Mouse (Mus musculus): ENCODE results near the gene Plekhg5. TPM values are rescaled to one million over a fixed set of nuclear protein-coding genes. Genes with fewer than 3 reads are reported as not detected.

The Plekhg5 gene
- polyA plus RNA-seq, 2 experiments: 2.6 to 4.7 TPM

- H3K9ac ChIP-seq (replicated peaks): no peak overlapping the region
- WGBS (ENCODE audit: insufficient replicate concordance): 47% methylated on average over 30 of the region's 30 CpGs
- H3K27me3 ChIP-seq (ENCODE audit: control insufficient read depth, insufficient read depth, low read length): no peaks in the 10 kb centered on the region
- no peak for TF ChIP-seq EP300 (IDR thresholded peaks at IDR 0.05; ENCODE audit: low read depth)
- TF ChIP-seq CTCF (IDR thresholded peaks at IDR 0.05; ENCODE audit: low read depth): no peak
- DNase-seq (ENCODE audit: low read depth in 3 of 3, low spot score in 3 of 3): peak in 1 of 3 experiments; percentile 82
- H3K4me1 ChIP-seq (replicated peaks; ENCODE audit: control insufficient read depth in 2 of 2, insufficient read depth in 2 of 2, low read length in 1 of 2): peaks cover 30 to 37% of the 10 kb centered on the region in 2 experiments
- peaks cover 21% of the 10 kb centered on the region for H3K36me3 ChIP-seq (replicated peaks; ENCODE audit: control insufficient read depth, insufficient read depth, low read depth)
- peak overlapping the region; percentile 46 to 53 for H3K4me3 ChIP-seq (ENCODE audit: insufficient read depth in 1 of 2, low read depth in 2 of 2, low read length in 2 of 2)
- H3K27ac ChIP-seq: peak overlapping the region; percentile 71
- H3K4me2 ChIP-seq (ENCODE audit: low read depth): peak overlapping the region; percentile 70
- H3K9me3 ChIP-seq (ENCODE audit: control insufficient read depth, low read length): no peaks in the 10 kb centered on the region
- peak; percentile 87 for ATAC-seq (ENCODE audit: insufficient read depth)
These were observed 35.7 kb downstream of the Plekhg5 start for GRCm38 (mm10) chr4:152107971-152108509.

DNA sequence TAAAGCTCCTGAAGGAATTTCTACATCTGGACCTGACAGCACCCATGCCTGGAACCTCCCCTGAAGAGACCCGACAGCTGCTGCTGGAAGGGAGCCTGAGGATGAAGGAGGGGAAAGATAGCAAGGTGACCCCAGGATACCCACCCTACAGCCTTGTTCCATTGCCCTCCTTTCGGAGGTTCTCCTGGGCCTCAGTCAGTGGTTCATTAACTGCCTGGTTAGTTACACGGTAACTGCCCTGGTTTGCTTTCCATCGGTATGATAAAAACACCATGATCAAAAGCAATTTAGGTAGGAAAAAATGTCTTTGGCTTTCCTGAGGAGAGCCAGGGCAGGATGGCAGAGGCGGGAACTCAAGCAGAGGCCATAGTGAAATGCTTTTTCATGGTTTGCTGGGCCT is 36.4 kb downstream of the Plekhg5 start:
- Histone ChIP-seq H3K9ac (replicated peaks) (no peak overlapping the region), H3K27me3 (ENCODE audit: control insufficient read depth, insufficient read depth, low read length) (no peaks in the 10 kb centered on the region), H3K9me3 (ENCODE audit: control insufficient read depth, low read length) (no peaks in the 10 kb centered on the region), H3K4me2 (ENCODE audit: low read depth) (peak overlapping the region; percentile 70), H3K36me3 (replicated peaks; ENCODE audit: control insufficient read depth, insufficient read depth, low read depth) (peaks cover 21% of the 10 kb centered on the region), H3K27ac (peak overlapping the region; percentile 92; the same call in 1 of the 2 replicates), H3K4me1 (replicated peaks; ENCODE audit: control insufficient read depth in 2 of 2, insufficient read depth in 2 of 2, low read length in 1 of 2) (peaks cover 30 to 37% of the 10 kb centered on the region in 2 experiments), H3K4me3 (ENCODE audit: insufficient read depth in 1 of 2, low read depth in 2 of 2, low read length in 2 of 2) (no peak overlapping the region; a peak in 1 of 4 replicates)
- ATAC-seq (ENCODE audit: insufficient read depth) (no peak), DNase-seq (ENCODE audit: low read depth in 3 of 3, low spot score in 3 of 3) (no peak)
- TF ChIP-seq CTCF (IDR thresholded peaks at IDR 0.05; ENCODE audit: low read depth) (no peak), EP300 (IDR thresholded peaks at IDR 0.05; ENCODE audit: low read depth) (no peak)
- 88% methylated on average over 5 of the region's 5 CpGs for WGBS (ENCODE audit: insufficient replicate concordance)

DNA sequence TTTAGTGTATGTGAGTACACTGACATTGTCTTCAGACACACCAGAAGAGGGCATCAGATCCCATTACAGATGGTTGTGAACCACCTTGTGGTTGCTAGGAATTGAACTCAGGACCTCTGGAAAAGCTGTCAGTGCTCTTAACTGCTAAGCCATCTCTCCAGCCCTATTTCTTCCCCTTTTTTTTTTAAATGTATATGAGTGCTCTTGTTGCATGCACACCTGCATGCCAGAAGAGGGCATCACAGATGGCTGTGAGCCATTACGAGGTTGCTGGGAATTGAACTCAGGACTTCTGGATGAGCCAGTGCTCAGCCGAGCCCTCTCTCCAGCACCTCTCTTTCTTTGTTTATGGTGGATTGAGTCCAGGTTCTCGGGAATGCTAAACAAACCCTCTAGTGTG is 37.2 kb downstream of the Plekhg5 start:
- 74% methylated on average over 3 of the region's 3 CpGs for WGBS (ENCODE audit: insufficient replicate concordance)
- Histone ChIP-seq H3K4me2 (ENCODE audit: low read depth) (peak overlapping the region; percentile 67; the same call in 1 of the 2 replicates), H3K4me1 (replicated peaks; ENCODE audit: control insufficient read depth in 2 of 2, insufficient read depth in 2 of 2, low read length in 1 of 2) (peaks cover 30 to 37% of the 10 kb centered on the region in 2 experiments), H3K9me3 (ENCODE audit: control insufficient read depth, low read length) (no peaks in the 10 kb centered on the region), H3K9ac (replicated peaks) (no peak overlapping the region), H3K27ac (peak overlapping the region; percentile 92), H3K27me3 (ENCODE audit: control insufficient read depth, insufficient read depth, low read length) (no peaks in the 10 kb centered on the region), H3K4me3 (ENCODE audit: insufficient read depth in 1 of 2, low read depth in 2 of 2, low read length in 2 of 2) (no peak overlapping the region), H3K36me3 (replicated peaks; ENCODE audit: control insufficient read depth, insufficient read depth, low read depth) (peaks cover 18% of the 10 kb centered on the region)
- no peak for TF ChIP-seq CTCF (IDR thresholded peaks at IDR 0.05; ENCODE audit: low read depth)
- no peak for TF ChIP-seq EP300 (IDR thresholded peaks at IDR 0.05; ENCODE audit: low read depth)
- DNase-seq (ENCODE audit: low read depth in 3 of 3, low spot score in 3 of 3) (no peak), ATAC-seq (ENCODE audit: insufficient read depth) (no peak)

DNA sequence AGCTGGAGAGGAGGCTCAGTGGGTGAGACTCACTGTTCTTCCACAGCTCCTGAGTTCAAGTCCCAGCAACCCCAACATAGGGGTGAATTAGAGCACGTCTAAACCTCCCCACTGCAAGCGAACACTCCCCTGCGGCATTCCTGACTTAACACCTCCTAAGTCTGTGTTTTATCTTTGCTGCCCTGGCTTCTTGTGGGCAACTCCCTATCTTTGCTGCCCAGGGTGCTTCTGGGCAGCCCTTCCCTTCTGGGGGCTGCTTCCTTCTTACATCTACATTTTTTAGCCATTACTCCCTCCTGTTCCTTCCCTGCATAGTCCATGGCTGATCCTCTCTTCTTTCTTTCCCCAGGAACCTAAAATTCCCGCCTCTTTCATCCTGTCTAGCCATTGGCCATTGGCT is 38.4 kb downstream of the Plekhg5 start:
- H3K27me3 ChIP-seq (ENCODE audit: control insufficient read depth, insufficient read depth, low read length): peaks cover 1% of the 10 kb centered on the region; the same call in 1 of the 2 replicates
- ATAC-seq (ENCODE audit: insufficient read depth) (peak; percentile 73), DNase-seq (ENCODE audit: low read depth in 3 of 3, low spot score in 3 of 3) (peak in 1 of 3 experiments; percentile 63)
- peak overlapping the region; percentile 67 for H3K4me2 ChIP-seq (ENCODE audit: low read depth)
- WGBS (ENCODE audit: insufficient replicate concordance): 19% methylated on average over 4 of the region's 4 CpGs
- H3K9me3 ChIP-seq (ENCODE audit: control insufficient read depth, low read length): no peaks in the 10 kb centered on the region
- peak overlapping the region; percentile 70 for H3K9ac ChIP-seq (replicated peaks)
- H3K4me3 ChIP-seq (ENCODE audit: insufficient read depth in 1 of 2, low read depth in 2 of 2, low read length in 2 of 2): peak overlapping the region in 1 of 2 experiments; percentile 18; a peak in 1 of 4 replicates
- peak overlapping the region; percentile 92 for H3K27ac ChIP-seq
- H3K36me3 ChIP-seq (replicated peaks; ENCODE audit: control insufficient read depth, insufficient read depth, low read depth): peaks cover 18% of the 10 kb centered on the region
- H3K4me1 ChIP-seq (replicated peaks; ENCODE audit: control insufficient read depth in 2 of 2, insufficient read depth in 2 of 2, low read length in 1 of 2): peaks cover 30 to 37% of the 10 kb centered on the region in 2 experiments
- no peak for TF ChIP-seq CTCF (IDR thresholded peaks at IDR 0.05; ENCODE audit: low read depth)
- peak; percentile 88 for TF ChIP-seq EP300 (IDR thresholded peaks at IDR 0.05; ENCODE audit: low read depth)

DNA sequence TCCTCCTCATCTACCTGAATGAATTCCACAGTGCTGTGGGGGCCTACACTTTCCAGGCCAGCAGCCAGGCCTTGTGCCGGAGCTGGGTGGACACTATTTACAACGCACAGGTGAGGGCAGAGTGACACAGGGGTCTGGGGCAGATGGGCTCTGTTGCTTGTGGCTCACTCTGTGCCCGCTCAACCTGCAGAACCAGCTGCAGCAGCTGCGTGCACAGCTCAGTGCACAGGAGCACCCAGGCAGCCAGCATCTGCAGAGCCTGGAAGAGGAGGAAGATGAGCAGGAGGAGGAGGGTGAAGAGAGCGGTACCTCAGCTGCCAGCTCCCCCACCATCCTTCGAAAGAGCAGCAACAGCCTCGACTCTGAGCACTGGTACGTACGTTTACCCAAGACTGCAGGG is 40.0 kb downstream of the Plekhg5 start:
- WGBS (ENCODE audit: insufficient replicate concordance): 86% methylated on average over 9 of the region's 9 CpGs
- Histone ChIP-seq H3K4me1 (replicated peaks; ENCODE audit: control insufficient read depth in 2 of 2, insufficient read depth in 2 of 2, low read length in 1 of 2) (peaks cover 27 to 31% of the 10 kb centered on the region in 2 experiments), H3K9me3 (ENCODE audit: control insufficient read depth, low read length) (no peaks in the 10 kb centered on the region), H3K4me2 (ENCODE audit: low read depth) (no peak overlapping the region), H3K27ac (no peak overlapping the region), H3K9ac (replicated peaks) (no peak overlapping the region), H3K4me3 (ENCODE audit: insufficient read depth in 1 of 2, low read depth in 2 of 2, low read length in 2 of 2) (no peak overlapping the region), H3K27me3 (ENCODE audit: control insufficient read depth, insufficient read depth, low read length) (peaks cover 17% of the 10 kb centered on the region), H3K36me3 (replicated peaks; ENCODE audit: control insufficient read depth, insufficient read depth, low read depth) (peaks cover 18% of the 10 kb centered on the region)
- TF ChIP-seq EP300 (IDR thresholded peaks at IDR 0.05; ENCODE audit: low read depth) (no peak), CTCF (IDR thresholded peaks at IDR 0.05; ENCODE audit: low read depth) (no peak)
- DNase-seq (ENCODE audit: low read depth in 3 of 3, low spot score in 3 of 3): no peak
- ATAC-seq (ENCODE audit: insufficient read depth): no peak
